Mouse (Mus musculus) T-cell, adult 2 months (primary cell): ENCODE results near the gene Polr2j.
A peak's percentile ranks its signal among the peaks of the same experiment; 100 is the strongest.

ENCODE experiments used
- DNase-seq: peaks from one replicate; pipeline ENCODE4 v3.0.0; 2022; ENCODE audit warnings: low spot score

Gene Polr2j

GRCm38 (mm10) chr5:136167296-136167695, 50.9 kb downstream of the Polr2j start:
- no peak for DNase-seq

- no peak for DNase-seq
These were observed 51.6 kb downstream of the Polr2j start for GRCm38 (mm10) chr5:136168071-136168470.

- DNase-seq, result peak; percentile 58
These were observed 53.4 kb downstream of the Polr2j start for GRCm38 (mm10) chr5:136169626-136170511.

GRCm38 (mm10) chr5:136170512-136171362, 54.3 kb downstream of the Polr2j start, which contains the start of gene Orai2:
Gene Orai2, minus strand, starts transcription at chr5:136170713.
- peak; percentile 77 for DNase-seq

GRCm38 (mm10) chr5:136171363-136172341, 55.2 kb downstream of the Polr2j start:
- DNase-seq, result peak; percentile 51
